Mouse (Mus musculus): Measurements from ENCODE around the gene Rab28. TPM values are rescaled to one million over a fixed set of nuclear protein-coding genes. Genes with fewer than 3 reads are reported as not detected.
"Not testable (repeated sequence)": the region's sequence is repeated elsewhere in the genome, so short reads cannot be mapped to it uniquely, and the experiment has no call there.

Rab28 gene
- polyA plus RNA-seq, 1 experiment from 2014 or later, result 64.1 TPM

GRCm38 (mm10) chr5:41727017-41727416 is 19.1 kb upstream of the Rab28 start:
- Histone ChIP-seq H3K9ac (no peak overlapping the region), H3K27me3 (no peaks in the 10 kb centered on the region), H3K4me2 (no peak overlapping the region), H3K4me1 (no peaks in the 10 kb centered on the region), H3K9me3 (no peaks in the 10 kb centered on the region), H3K36me3 (no peaks in the 10 kb centered on the region), H3K4me3 (no peak overlapping the region), H3K27ac (no peak overlapping the region)
- 62% methylated on average over 1 of the region's 1 CpGs for WGBS
- ATAC-seq (ENCODE audit: borderline replicate concordance, extremely low read depth, low FRiP score, low TSS enrichment), result no peak

GRCm38 (mm10) chr5:41725573-41725972 is 17.6 kb upstream of the Rab28 start:
- 77% methylated on average over 6 of the region's 6 CpGs for WGBS
- no peak overlapping the region for H3K9ac ChIP-seq
- no peaks in the 10 kb centered on the region for H3K36me3 ChIP-seq
- H3K9me3 ChIP-seq, result no peaks in the 10 kb centered on the region
- H3K4me3 ChIP-seq, result no peak overlapping the region
- no peak overlapping the region for H3K27ac ChIP-seq
- no peak for ATAC-seq (ENCODE audit: borderline replicate concordance, extremely low read depth, low FRiP score, low TSS enrichment)
- no peaks in the 10 kb centered on the region for H3K27me3 ChIP-seq
- H3K4me2 ChIP-seq, result no peak overlapping the region
- no peaks in the 10 kb centered on the region for H3K4me1 ChIP-seq

- H3K36me3 ChIP-seq, result no peaks in the 10 kb centered on the region
- peak overlapping the region; percentile 96 for H3K4me2 ChIP-seq
- peak overlapping the region; percentile 72 for H3K9ac ChIP-seq
- ATAC-seq (ENCODE audit: borderline replicate concordance, extremely low read depth, low FRiP score, low TSS enrichment), result peak; percentile 91
- peak overlapping the region; percentile 96 for H3K4me3 ChIP-seq
- H3K4me1 ChIP-seq, result peaks cover 4% of the 10 kb centered on the region
- WGBS, result under 1% methylated on average over 55 of the region's 63 CpGs
- H3K9me3 ChIP-seq, result no peaks in the 10 kb centered on the region
- no peaks in the 10 kb centered on the region for H3K27me3 ChIP-seq
- peak overlapping the region; percentile 82 for H3K27ac ChIP-seq
Observed at GRCm38 (mm10) chr5:41707115-41708015, 592 bp downstream of the Rab28 start.

- Histone ChIP-seq H3K27ac (no peak overlapping the region), H3K36me3 (no peaks in the 10 kb centered on the region), H3K4me3 (peak overlapping the region; percentile 96), H3K27me3 (no peaks in the 10 kb centered on the region), H3K9ac (peak overlapping the region; percentile 72), H3K4me1 (peaks cover 4% of the 10 kb centered on the region), H3K9me3 (no peaks in the 10 kb centered on the region), H3K4me2 (peak overlapping the region; percentile 96)
- no peak for ATAC-seq (ENCODE audit: borderline replicate concordance, extremely low read depth, low FRiP score, low TSS enrichment)
- 7% methylated on average over 9 of the region's 9 CpGs for WGBS
Observed at GRCm38 (mm10) chr5:41706777-41707114, 1.2 kb downstream of the Rab28 start.

GRCm38 (mm10) chr5:41701085-41701484 is 6.9 kb downstream of the Rab28 start:
- ATAC-seq (ENCODE audit: borderline replicate concordance, extremely low read depth, low FRiP score, low TSS enrichment); H3K4me2 ChIP-seq; H3K4me1 ChIP-seq; H3K9ac ChIP-seq; H3K27me3 ChIP-seq; H3K9me3 ChIP-seq; H3K27ac ChIP-seq; H3K36me3 ChIP-seq; H3K4me3 ChIP-seq: not testable (repeated sequence)
- WGBS, result 86% methylated on average over 4 of the region's 4 CpGs

GRCm38 (mm10) chr5:41697958-41698357 is 10.0 kb downstream of the Rab28 start:
- Histone ChIP-seq H3K9ac (no peak overlapping the region), H3K36me3 (no peaks in the 10 kb centered on the region), H3K27ac (no peak overlapping the region), H3K4me2 (no peak overlapping the region), H3K4me1 (no peaks in the 10 kb centered on the region), H3K27me3 (no peaks in the 10 kb centered on the region), H3K4me3 (no peak overlapping the region), H3K9me3 (no peaks in the 10 kb centered on the region)
- ATAC-seq (ENCODE audit: borderline replicate concordance, extremely low read depth, low FRiP score, low TSS enrichment), result no peak

GRCm38 (mm10) chr5:41685016-41685415 is 22.9 kb downstream of the Rab28 start:
- no peaks in the 10 kb centered on the region for H3K9me3 ChIP-seq
- H3K4me2 ChIP-seq, result no peak overlapping the region
- H3K36me3 ChIP-seq, result no peaks in the 10 kb centered on the region
- no peak for ATAC-seq (ENCODE audit: borderline replicate concordance, extremely low read depth, low FRiP score, low TSS enrichment)
- no peak overlapping the region for H3K4me3 ChIP-seq
- no peaks in the 10 kb centered on the region for H3K27me3 ChIP-seq
- H3K27ac ChIP-seq, result no peak overlapping the region
- no peak overlapping the region for H3K9ac ChIP-seq
- no peaks in the 10 kb centered on the region for H3K4me1 ChIP-seq

GRCm38 (mm10) chr5:41683976-41684375 is 24.0 kb downstream of the Rab28 start:
- H3K36me3 ChIP-seq, result no peaks in the 10 kb centered on the region
- H3K9ac ChIP-seq, result no peak overlapping the region
- no peaks in the 10 kb centered on the region for H3K9me3 ChIP-seq
- no peak overlapping the region for H3K4me3 ChIP-seq
- 79% methylated on average over 2 of the region's 2 CpGs for WGBS
- no peaks in the 10 kb centered on the region for H3K4me1 ChIP-seq
- H3K27ac ChIP-seq, result no peak overlapping the region
- H3K27me3 ChIP-seq, result no peaks in the 10 kb centered on the region
- no peak for ATAC-seq (ENCODE audit: borderline replicate concordance, extremely low read depth, low FRiP score, low TSS enrichment)
- no peak overlapping the region for H3K4me2 ChIP-seq

GRCm38 (mm10) chr5:41666012-41666411 is 41.9 kb downstream of the Rab28 start:
- H3K4me3 ChIP-seq, result no peak overlapping the region
- no peaks in the 10 kb centered on the region for H3K27me3 ChIP-seq
- WGBS, result 78% methylated on average over 6 of the region's 6 CpGs
- ATAC-seq (ENCODE audit: borderline replicate concordance, extremely low read depth, low FRiP score, low TSS enrichment), result no peak
- H3K27ac ChIP-seq, result no peak overlapping the region
- H3K9ac ChIP-seq, result no peak overlapping the region
- H3K4me1 ChIP-seq, result no peaks in the 10 kb centered on the region
- H3K9me3 ChIP-seq, result no peaks in the 10 kb centered on the region
- H3K36me3 ChIP-seq, result no peaks in the 10 kb centered on the region
- no peak overlapping the region for H3K4me2 ChIP-seq

GRCm38 (mm10) chr5:41636793-41637192 is 71.2 kb downstream of the Rab28 start:
- WGBS, result 67% methylated on average over 2 of the region's 2 CpGs
- H3K9me3 ChIP-seq, result no peaks in the 10 kb centered on the region
- no peaks in the 10 kb centered on the region for H3K4me1 ChIP-seq
- H3K9ac ChIP-seq, result no peak overlapping the region
- ATAC-seq (ENCODE audit: borderline replicate concordance, extremely low read depth, low FRiP score, low TSS enrichment), result no peak
- no peaks in the 10 kb centered on the region for H3K27me3 ChIP-seq
- no peak overlapping the region for H3K27ac ChIP-seq
- H3K4me3 ChIP-seq, result no peak overlapping the region
- H3K4me2 ChIP-seq, result no peak overlapping the region
- no peaks in the 10 kb centered on the region for H3K36me3 ChIP-seq

- Histone ChIP-seq H3K4me2 (no peak overlapping the region), H3K27ac (no peak overlapping the region), H3K9ac (no peak overlapping the region), H3K9me3 (no peaks in the 10 kb centered on the region), H3K27me3 (no peaks in the 10 kb centered on the region), H3K36me3 (no peaks in the 10 kb centered on the region; the same call in 1 of the 2 replicates), H3K4me3 (no peak overlapping the region), H3K4me1 (no peaks in the 10 kb centered on the region; the same call in 1 of the 2 replicates)
- WGBS, result 79% methylated on average over 7 of the region's 7 CpGs
- no peak for ATAC-seq (ENCODE audit: borderline replicate concordance, extremely low read depth, low FRiP score, low TSS enrichment)
Observed at GRCm38 (mm10) chr5:41627224-41628144, 80.5 kb downstream of the Rab28 start.

GRCm38 (mm10) chr5:41625544-41625943 is 82.4 kb downstream of the Rab28 start:
- no peak overlapping the region for H3K9ac ChIP-seq
- no peak overlapping the region for H3K4me2 ChIP-seq
- WGBS, result 38% methylated on average over 7 of the region's 7 CpGs
- no peaks in the 10 kb centered on the region for H3K27me3 ChIP-seq
- no peaks in the 10 kb centered on the region; the same call in 1 of the 2 replicates for H3K4me1 ChIP-seq
- H3K9me3 ChIP-seq, result no peaks in the 10 kb centered on the region
- H3K4me3 ChIP-seq, result no peak overlapping the region
- no peaks in the 10 kb centered on the region; the same call in 1 of the 2 replicates for H3K36me3 ChIP-seq
- ATAC-seq (ENCODE audit: borderline replicate concordance, extremely low read depth, low FRiP score, low TSS enrichment), result no peak
- H3K27ac ChIP-seq, result no peak overlapping the region
